Mouse (Mus musculus): ENCODE results near the gene Tex9.
A peak's percentile ranks its signal among the peaks of the same experiment; 100 is the strongest.

DNA sequence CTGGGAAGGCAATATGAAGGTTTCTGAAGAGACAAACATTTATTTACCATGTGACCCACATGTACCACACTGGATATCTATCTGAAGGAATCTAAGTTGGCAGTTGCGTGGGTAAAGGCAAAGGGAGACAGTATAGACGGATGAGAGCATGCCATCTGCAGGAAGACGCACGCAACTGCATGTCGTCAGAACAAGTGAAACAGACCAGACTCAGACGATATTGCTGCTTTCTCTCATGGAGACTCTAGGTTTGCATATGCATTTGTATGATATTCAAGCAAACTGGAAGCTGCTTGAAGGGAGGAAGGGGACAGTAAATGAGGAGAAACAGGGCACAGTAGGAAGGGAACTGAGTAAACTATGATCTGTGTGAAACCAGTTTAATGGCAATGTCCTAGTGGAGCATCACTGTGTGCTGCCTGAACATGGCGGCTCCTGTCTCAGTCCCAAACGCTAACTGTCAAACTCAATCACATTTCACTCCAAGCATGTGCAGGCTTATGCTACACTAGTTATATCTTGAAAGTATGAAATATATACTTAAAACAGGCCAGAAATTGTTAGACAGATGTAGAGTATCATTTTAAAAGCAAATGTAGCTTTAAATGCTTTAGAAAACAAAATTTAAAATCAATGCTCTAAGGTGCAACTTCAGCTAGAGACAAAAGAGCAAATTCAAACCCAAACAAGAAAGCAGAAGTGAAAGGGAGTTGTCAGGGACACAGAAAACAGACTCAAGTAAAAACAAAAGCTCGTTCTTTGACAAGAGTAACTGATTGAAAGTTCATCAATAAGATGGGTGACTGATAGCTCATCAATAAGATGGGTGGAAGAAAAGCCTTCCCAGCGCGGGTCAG lies 24.2 kb downstream of the Tex9 start:
- peak; percentile 72; the same call in 1 of the 2 replicates for TF ChIP-seq CTCF (IDR thresholded peaks at IDR 0.05; ENCODE audit: extremely low read depth, insufficient read length, insufficient replicate concordance, low read depth, low read length)
- no peak for TF ChIP-seq POLR2A (IDR thresholded peaks at IDR 0.05; ENCODE audit: low read depth, low read length)
